Mouse (Mus musculus) intestine, postnatal 0 days (tissue): ENCODE measurements at regions not wholly inside any gene's neighbourhood (a gene's known extent, or its start where the extent isn't known, plus 50 kb on each side); places are given as distances from the start of the nearest gene placed in this dataset.

Experiments
- ATAC-seq: fragments of 200-750 bp; cut with Nextera tagmentation; 2 replicates; pipeline ENCODE4 v1.8.0; 2017; ENCODE audit warnings: mild to moderate bottlenecking, moderate TSS enrichment, moderate library complexity
- H3K27ac ChIP-seq: fragments of 300-500 bp; sonication (generic); 2 replicates; pipeline ENCODE4 v1.5.1; 2014; ENCODE audit warnings: mild to moderate bottlenecking, low read depth, low read length, moderate library complexity
- H3K27me3 ChIP-seq: fragments of 300-500 bp; sonication (generic); replicated peaks from 2 replicates; pipeline ENCODE4 v1.6.1; 2014; ENCODE audit warnings: low read length, mixed read lengths; ENCODE audit not compliant: control insufficient read depth, insufficient read depth
- H3K36me3 ChIP-seq: fragments of 300-500 bp; sonication (generic); 2 replicates; pipeline ENCODE4 v1.6.1; 2014; ENCODE audit warnings: mild to moderate bottlenecking, moderate library complexity; ENCODE audit not compliant: control insufficient read depth, insufficient read depth
- H3K4me1 ChIP-seq: fragments of 300-500 bp; sonication (generic); replicated peaks from 2 replicates; pipeline ENCODE4 v1.6.1; 2014; ENCODE audit warnings: antibody characterized with exemption, low read length, mixed read lengths; ENCODE audit not compliant: control insufficient read depth, insufficient read depth
- H3K4me2 ChIP-seq: fragments of 300-500 bp; sonication (generic); replicated peaks from 2 replicates; pipeline ENCODE4 v1.6.1; 2014; ENCODE audit warnings: low read depth, mild to moderate bottlenecking, moderate library complexity
- H3K4me3 ChIP-seq: fragments of 300-500 bp; sonication (generic); 2 replicates; pipeline ENCODE4 v1.5.1; 2014; ENCODE audit warnings: low read depth, low read length
- H3K9ac ChIP-seq: fragments of 300-500 bp; sonication (generic); 2 replicates; pipeline ENCODE4 v1.6.1; 2014; ENCODE audit warnings: mild to moderate bottlenecking, low read depth, low read length
- H3K9me3 ChIP-seq: fragments of 300-500 bp; sonication (generic); 2 replicates; pipeline ENCODE4 v1.6.1; 2016; ENCODE audit warnings: mixed run types; ENCODE audit not compliant: control insufficient read depth
- CTCF ChIP-seq: sonication (generic); IDR thresholded peaks from 2 replicates; pipeline ENCODE4 v1.5.1; 2016; ENCODE audit warnings: low read depth, mild to moderate bottlenecking, control low read depth, antibody characterized with exemption, moderate library complexity
- WGBS: fragments of 180-500 bp; shearing (Covaris S2); extraction: QIAGEN DNeasy Blood & Tissue Kit; methylation state at CpG from one replicate; pipeline ENCODE4 v1.1.7; 2014; 5-methylcytosine and 5-hydroxymethylcytosine counted together

- Histone ChIP-seq H3K36me3 (no peaks in the 10 kb centered on the region), H3K9ac (no peak overlapping the region), H3K27ac (no peak overlapping the region), H3K4me2 (no peak overlapping the region), H3K4me3 (no peak overlapping the region), H3K27me3 (no peaks in the 10 kb centered on the region), H3K4me1 (no peaks in the 10 kb centered on the region), H3K9me3 (no peaks in the 10 kb centered on the region)
- ATAC-seq = no peak
- TF ChIP-seq CTCF = no peak
- WGBS = 93% methylated on average over 13 of the region's 13 CpGs
These were observed 146.8 kb upstream of the Gm4791 start for GRCm38 (mm10) chr9:46851753-46852152.

GRCm38 (mm10) chr9:46851336-46851735 lies 147.2 kb upstream of the Gm4791 start:
- no peak overlapping the region for H3K27ac ChIP-seq
- H3K4me1 ChIP-seq = no peaks in the 10 kb centered on the region
- WGBS = 82% methylated on average over 10 of the region's 10 CpGs
- H3K9me3 ChIP-seq = no peaks in the 10 kb centered on the region
- H3K4me3 ChIP-seq = no peak overlapping the region
- no peaks in the 10 kb centered on the region for H3K27me3 ChIP-seq
- H3K4me2 ChIP-seq = no peak overlapping the region
- H3K9ac ChIP-seq = no peak overlapping the region
- no peaks in the 10 kb centered on the region for H3K36me3 ChIP-seq
- ATAC-seq = no peak
- TF ChIP-seq CTCF = no peak

GRCm38 (mm10) chr9:46845276-46845675 lies 153.3 kb upstream of the Gm4791 start:
- H3K27ac ChIP-seq = no peak overlapping the region
- no peaks in the 10 kb centered on the region for H3K36me3 ChIP-seq
- 72% methylated on average over 3 of the region's 3 CpGs for WGBS
- no peak for ATAC-seq
- TF ChIP-seq CTCF = no peak
- no peaks in the 10 kb centered on the region for H3K9me3 ChIP-seq
- H3K4me3 ChIP-seq = no peak overlapping the region
- no peaks in the 10 kb centered on the region for H3K4me1 ChIP-seq
- H3K9ac ChIP-seq = no peak overlapping the region
- no peaks in the 10 kb centered on the region for H3K27me3 ChIP-seq
- no peak overlapping the region for H3K4me2 ChIP-seq

- no peaks in the 10 kb centered on the region for H3K27me3 ChIP-seq
- WGBS = 91% methylated on average over 7 of the region's 7 CpGs
- ATAC-seq = no peak
- no peaks in the 10 kb centered on the region for H3K9me3 ChIP-seq
- H3K4me1 ChIP-seq = no peaks in the 10 kb centered on the region
- H3K27ac ChIP-seq = no peak overlapping the region
- no peak for TF ChIP-seq CTCF
- no peak overlapping the region for H3K9ac ChIP-seq
- H3K36me3 ChIP-seq = no peaks in the 10 kb centered on the region
- H3K4me3 ChIP-seq = no peak overlapping the region
- no peak overlapping the region for H3K4me2 ChIP-seq
These were observed 154.8 kb upstream of the Gm4791 start for GRCm38 (mm10) chr9:46843781-46844180.

GRCm38 (mm10) chr9:46841571-46841970 lies 157.0 kb upstream of the Gm4791 start:
- no peaks in the 10 kb centered on the region for H3K9me3 ChIP-seq
- H3K4me3 ChIP-seq = no peak overlapping the region
- no peaks in the 10 kb centered on the region for H3K4me1 ChIP-seq
- no peak overlapping the region for H3K9ac ChIP-seq
- H3K27ac ChIP-seq = no peak overlapping the region
- no peaks in the 10 kb centered on the region for H3K27me3 ChIP-seq
- no peak overlapping the region for H3K4me2 ChIP-seq
- no peaks in the 10 kb centered on the region for H3K36me3 ChIP-seq
- WGBS = 89% methylated on average over 6 of the region's 6 CpGs
- no peak for TF ChIP-seq CTCF
- ATAC-seq = no peak

- Histone ChIP-seq H3K9me3 (no peaks in the 10 kb centered on the region), H3K4me3 (no peak overlapping the region), H3K27ac (no peak overlapping the region), H3K36me3 (no peaks in the 10 kb centered on the region), H3K9ac (no peak overlapping the region), H3K4me1 (no peaks in the 10 kb centered on the region), H3K4me2 (no peak overlapping the region), H3K27me3 (no peaks in the 10 kb centered on the region)
- ATAC-seq = no peak
- 53% methylated on average over 7 of the region's 7 CpGs for WGBS
- TF ChIP-seq CTCF = no peak
These were observed 163.3 kb upstream of the Gm4791 start for GRCm38 (mm10) chr9:46835261-46835660.
